Mouse (Mus musculus): ENCODE measurements around the gene Odf3. TPM values are rescaled to one million over a fixed set of nuclear protein-coding genes. Genes with fewer than 3 reads are reported as not detected.

The Odf3 gene
- polyA plus RNA-seq, 2 experiments: not detected

GRCm38 (mm10) chr7:140822731-140823130, 24.9 kb upstream of the Odf3 start:
- Histone ChIP-seq H3K9me3 (ENCODE audit: control insufficient read depth, low read length) (no peaks in the 10 kb centered on the region), H3K4me3 (ENCODE audit: insufficient read depth in 1 of 2, low read depth in 2 of 2, low read length in 2 of 2) (no peak overlapping the region), H3K27ac (no peak overlapping the region), H3K9ac (replicated peaks) (no peak overlapping the region), H3K4me2 (ENCODE audit: low read depth) (no peak overlapping the region), H3K4me1 (replicated peaks; ENCODE audit: control insufficient read depth in 2 of 2, insufficient read depth in 2 of 2, low read length in 1 of 2) (no peaks in the 10 kb centered on the region), H3K27me3 (ENCODE audit: control insufficient read depth, insufficient read depth, low read length) (no peaks in the 10 kb centered on the region), H3K36me3 (replicated peaks; ENCODE audit: control insufficient read depth, insufficient read depth, low read depth) (no peaks in the 10 kb centered on the region)
- no peak for DNase-seq (ENCODE audit: low read depth in 3 of 3, low spot score in 3 of 3)
- 72% methylated on average over 4 of the region's 4 CpGs for WGBS (ENCODE audit: insufficient replicate concordance)
- no peak for ATAC-seq (ENCODE audit: insufficient read depth)
- no peak for TF ChIP-seq CTCF (IDR thresholded peaks at IDR 0.05; ENCODE audit: low read depth)
- no peak for TF ChIP-seq EP300 (IDR thresholded peaks at IDR 0.05; ENCODE audit: low read depth)

GRCm38 (mm10) chr7:140828171-140828881, 19.3 kb upstream of the Odf3 start:
- H3K9me3 ChIP-seq (ENCODE audit: control insufficient read depth, low read length): no peaks in the 10 kb centered on the region
- DNase-seq (ENCODE audit: low read depth in 3 of 3, low spot score in 3 of 3) (no peak), ATAC-seq (ENCODE audit: insufficient read depth) (no peak)
- no peak overlapping the region; the same call in 1 of the 2 replicates for H3K4me2 ChIP-seq (ENCODE audit: low read depth)
- no peak overlapping the region for H3K27ac ChIP-seq
- no peaks in the 10 kb centered on the region for H3K4me1 ChIP-seq (replicated peaks; ENCODE audit: control insufficient read depth in 2 of 2, insufficient read depth in 2 of 2, low read length in 1 of 2)
- no peak overlapping the region for H3K9ac ChIP-seq (replicated peaks)
- 24% methylated on average over 8 of the region's 8 CpGs for WGBS (ENCODE audit: insufficient replicate concordance)
- H3K36me3 ChIP-seq (replicated peaks; ENCODE audit: control insufficient read depth, insufficient read depth, low read depth): no peaks in the 10 kb centered on the region
- H3K27me3 ChIP-seq (ENCODE audit: control insufficient read depth, insufficient read depth, low read length): no peaks in the 10 kb centered on the region
- TF ChIP-seq CTCF (IDR thresholded peaks at IDR 0.05; ENCODE audit: low read depth) (peak; percentile 40), EP300 (IDR thresholded peaks at IDR 0.05; ENCODE audit: low read depth) (no peak)
- H3K4me3 ChIP-seq (ENCODE audit: insufficient read depth in 1 of 2, low read depth in 2 of 2, low read length in 2 of 2): no peak overlapping the region

DNA sequence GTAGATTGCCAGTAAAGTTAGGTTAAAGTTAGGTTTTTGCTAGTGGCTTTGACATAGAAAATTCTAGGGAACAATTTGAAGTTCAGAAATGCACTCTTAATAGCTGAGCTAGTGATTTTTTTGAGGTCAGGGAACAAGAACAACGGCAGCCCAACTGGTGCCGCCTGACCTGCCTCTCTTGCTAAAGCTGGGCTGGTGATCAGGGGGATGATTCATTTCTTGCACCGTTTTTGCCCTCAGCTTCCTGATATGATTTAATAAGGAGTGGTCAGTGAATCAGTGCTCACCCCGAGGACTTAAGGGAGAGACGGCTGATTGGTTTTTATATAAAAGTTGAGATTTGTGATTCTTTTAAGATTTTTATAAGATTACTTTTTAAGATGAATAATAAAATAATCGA, 16.2 kb upstream of the Odf3 start:
- H3K4me1 ChIP-seq (replicated peaks; ENCODE audit: control insufficient read depth in 2 of 2, insufficient read depth in 2 of 2, low read length in 1 of 2): peaks cover 0 to 3% of the 10 kb centered on the region in 2 experiments; a peak in 1 of 4 replicates
- no peak overlapping the region for H3K27ac ChIP-seq
- no peak for TF ChIP-seq EP300 (IDR thresholded peaks at IDR 0.05; ENCODE audit: low read depth)
- TF ChIP-seq CTCF (IDR thresholded peaks at IDR 0.05; ENCODE audit: low read depth): no peak
- H3K4me2 ChIP-seq (ENCODE audit: low read depth): no peak overlapping the region
- no peaks in the 10 kb centered on the region for H3K27me3 ChIP-seq (ENCODE audit: control insufficient read depth, insufficient read depth, low read length)
- no peak overlapping the region for H3K4me3 ChIP-seq (ENCODE audit: insufficient read depth in 1 of 2, low read depth in 2 of 2, low read length in 2 of 2)
- no peak overlapping the region for H3K9ac ChIP-seq (replicated peaks)
- ATAC-seq (ENCODE audit: insufficient read depth): no peak
- H3K36me3 ChIP-seq (replicated peaks; ENCODE audit: control insufficient read depth, insufficient read depth, low read depth): no peaks in the 10 kb centered on the region
- DNase-seq (ENCODE audit: low read depth in 3 of 3, low spot score in 3 of 3): no peak
- H3K9me3 ChIP-seq (ENCODE audit: control insufficient read depth, low read length): no peaks in the 10 kb centered on the region
- 45% methylated on average over 6 of the region's 6 CpGs for WGBS (ENCODE audit: insufficient replicate concordance)

DNA sequence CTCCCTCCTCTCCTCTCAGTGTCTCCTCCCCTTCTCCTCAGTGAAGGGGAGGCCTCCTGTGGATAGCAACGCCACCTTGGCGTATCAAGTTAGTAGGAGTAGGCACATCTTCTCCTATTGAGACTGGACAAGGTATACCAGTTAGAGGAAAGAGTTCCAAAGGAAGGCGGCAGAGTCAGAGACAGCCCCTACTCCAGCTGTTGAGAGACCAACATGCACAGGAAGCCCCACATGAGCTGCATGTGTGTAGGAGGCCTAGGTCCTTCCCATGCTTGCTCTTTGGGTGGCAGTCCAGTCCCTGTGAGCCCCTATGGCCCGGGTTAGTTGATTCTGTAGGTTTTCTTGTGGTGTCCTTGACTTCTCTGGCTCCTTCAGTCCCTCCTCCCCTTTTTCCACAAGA, 14.3 kb upstream of the Odf3 start:
- Histone ChIP-seq H3K9me3 (ENCODE audit: control insufficient read depth, low read length) (no peaks in the 10 kb centered on the region), H3K27ac (no peak overlapping the region), H3K36me3 (replicated peaks; ENCODE audit: control insufficient read depth, insufficient read depth, low read depth) (no peaks in the 10 kb centered on the region), H3K4me3 (ENCODE audit: insufficient read depth in 1 of 2, low read depth in 2 of 2, low read length in 2 of 2) (no peak overlapping the region), H3K27me3 (ENCODE audit: control insufficient read depth, insufficient read depth, low read length) (no peaks in the 10 kb centered on the region), H3K4me1 (replicated peaks; ENCODE audit: control insufficient read depth in 2 of 2, insufficient read depth in 2 of 2, low read length in 1 of 2) (peaks cover 0 to 3% of the 10 kb centered on the region in 2 experiments; a peak in 1 of 4 replicates), H3K9ac (replicated peaks) (no peak overlapping the region), H3K4me2 (ENCODE audit: low read depth) (no peak overlapping the region)
- WGBS (ENCODE audit: insufficient replicate concordance): 64% methylated on average over 4 of the region's 4 CpGs
- DNase-seq (ENCODE audit: low read depth in 3 of 3, low spot score in 3 of 3) (no peak), ATAC-seq (ENCODE audit: insufficient read depth) (no peak)
- TF ChIP-seq CTCF (IDR thresholded peaks at IDR 0.05; ENCODE audit: low read depth) (no peak), EP300 (IDR thresholded peaks at IDR 0.05; ENCODE audit: low read depth) (no peak)

- no peaks in the 10 kb centered on the region; the same call in 1 of the 2 replicates for H3K27me3 ChIP-seq (ENCODE audit: control insufficient read depth, insufficient read depth, low read length)
- DNase-seq (ENCODE audit: low read depth in 3 of 3, low spot score in 3 of 3): no peak
Measured at GRCm38 (mm10) chr7:140834968-140835757, 12.4 kb upstream of the Odf3 start, which contains the start of gene Urah. Gene Urah (plus strand): TSS chr7:140835018.

More at GRCm38 (mm10) chr7:140834968-140835757, 12.4 kb upstream of the Odf3 start, which contains the start of gene Urah:
- TF ChIP-seq CTCF (IDR thresholded peaks at IDR 0.05; ENCODE audit: low read depth) (no peak), EP300 (IDR thresholded peaks at IDR 0.05; ENCODE audit: low read depth) (no peak)
- Histone ChIP-seq H3K27ac (no peak within 1 kb of the TSS), H3K36me3 (replicated peaks; ENCODE audit: control insufficient read depth, insufficient read depth, low read depth) (no peaks in the 10 kb centered on the region), H3K9ac (replicated peaks) (no peak within 1 kb of the TSS), H3K9me3 (ENCODE audit: control insufficient read depth, low read length) (no peaks in the 10 kb centered on the region), H3K4me2 (ENCODE audit: low read depth) (peak within 1 kb of the TSS; percentile 32), H3K4me3 (ENCODE audit: insufficient read depth in 1 of 2, low read depth in 2 of 2, low read length in 2 of 2) (peak within 1 kb of the TSS in 1 of 2 experiments; percentile 5; a peak in 1 of 4 replicates), H3K4me1 (replicated peaks; ENCODE audit: control insufficient read depth in 2 of 2, insufficient read depth in 2 of 2, low read length in 1 of 2) (peaks cover 0 to 3% of the 10 kb centered on the region in 2 experiments; a peak in 1 of 4 replicates)
- peak; percentile 31; the same call in 1 of the 2 replicates for ATAC-seq (ENCODE audit: insufficient read depth)
- WGBS (ENCODE audit: insufficient replicate concordance): 45% methylated on average over 20 of the region's 20 CpGs
